Mouse (Mus musculus) C2C12 (cell line): ENCODE measurements around the gene Nfkbie.

Source experiments
- CTCF ChIP-seq: IDR thresholded peaks from one replicate; pipeline ENCODE4 v1.5.1; 2011; ENCODE audit not compliant: control insufficient read depth, insufficient read depth, insufficient read length
- MAX ChIP-seq: IDR thresholded peaks from one replicate; pipeline ENCODE4 v1.6.1; 2011; ENCODE audit warnings: mild to moderate bottlenecking, control low read depth

DNA sequence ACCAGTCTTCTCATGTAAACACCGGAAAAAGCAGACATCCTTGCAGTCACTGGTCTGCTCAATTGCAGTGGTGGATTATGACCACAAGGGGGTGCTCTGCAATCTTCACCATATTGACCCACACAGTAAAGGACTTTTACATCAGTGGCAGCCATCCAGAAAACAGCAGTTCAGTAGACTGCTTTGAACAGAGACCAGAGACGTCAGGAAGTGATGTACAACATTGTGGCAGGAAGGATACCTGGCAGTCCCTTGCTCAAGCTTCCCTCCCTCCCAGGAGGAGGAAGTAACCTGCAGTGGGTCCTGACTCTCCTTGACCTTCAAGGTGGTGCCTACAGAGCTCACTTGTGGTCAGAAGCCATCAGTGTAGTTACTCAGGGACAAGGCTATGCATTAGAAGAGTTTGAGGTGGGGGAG, 26.1 kb downstream of the Nfkbie start:
- peak; percentile 58 for TF ChIP-seq CTCF
- TF ChIP-seq MAX = no peak
